Mouse (Mus musculus): ENCODE results near the gene Dync2li1.

The Dync2li1 gene

GRCm38 (mm10) chr17:84611971-84612370, 14.3 kb upstream of the Dync2li1 start:
- DNase-seq: no peak

- DNase-seq: no peak
Measured at GRCm38 (mm10) chr17:84615811-84616210, 10.5 kb upstream of the Dync2li1 start.

- DNase-seq: no peak
Measured at GRCm38 (mm10) chr17:84616526-84617074, 9.7 kb upstream of the Dync2li1 start.

GRCm38 (mm10) chr17:84617953-84618352, 8.3 kb upstream of the Dync2li1 start:
- DNase-seq: no peak

- no peak for DNase-seq
Measured at GRCm38 (mm10) chr17:84619112-84619511, 7.2 kb upstream of the Dync2li1 start.

GRCm38 (mm10) chr17:84620076-84620475, 6.2 kb upstream of the Dync2li1 start:
- no peak for DNase-seq

- no peak for DNase-seq
Measured at GRCm38 (mm10) chr17:84620610-84621009, 5.7 kb upstream of the Dync2li1 start.

- no peak for DNase-seq
Measured at GRCm38 (mm10) chr17:84621209-84621608, 5.1 kb upstream of the Dync2li1 start.

- no peak for DNase-seq
Measured at GRCm38 (mm10) chr17:84622028-84622427, 4.3 kb upstream of the Dync2li1 start.

GRCm38 (mm10) chr17:84622873-84623272, 3.4 kb upstream of the Dync2li1 start:
- DNase-seq: no peak

GRCm38 (mm10) chr17:84626857-84627305, 585 bp downstream of the Dync2li1 start:
- peak; percentile 30 for DNase-seq

- DNase-seq: no peak
Measured at GRCm38 (mm10) chr17:84627721-84628120, 1.4 kb downstream of the Dync2li1 start.

- no peak for DNase-seq
Measured at GRCm38 (mm10) chr17:84628611-84629010, 2.3 kb downstream of the Dync2li1 start.

GRCm38 (mm10) chr17:84631836-84632235, 5.5 kb downstream of the Dync2li1 start:
- DNase-seq: no peak

GRCm38 (mm10) chr17:84633443-84633842, 7.1 kb downstream of the Dync2li1 start:
- no peak for DNase-seq

GRCm38 (mm10) chr17:84636328-84636727, 10.0 kb downstream of the Dync2li1 start:
- DNase-seq: no peak

- DNase-seq: no peak
Measured at GRCm38 (mm10) chr17:84637971-84638370, 11.7 kb downstream of the Dync2li1 start.

GRCm38 (mm10) chr17:84639796-84640378, 13.6 kb downstream of the Dync2li1 start:
- no peak for DNase-seq

GRCm38 (mm10) chr17:84641893-84642292, 15.6 kb downstream of the Dync2li1 start:
- peak; percentile 70 for DNase-seq

- no peak for DNase-seq
Measured at GRCm38 (mm10) chr17:84642324-84642723, 16.0 kb downstream of the Dync2li1 start.

- DNase-seq: no peak
Measured at GRCm38 (mm10) chr17:84644292-84645050, 18.2 kb downstream of the Dync2li1 start.

- no peak for DNase-seq
Measured at GRCm38 (mm10) chr17:84645119-84645518, 18.8 kb downstream of the Dync2li1 start.

- DNase-seq: no peak
Measured at GRCm38 (mm10) chr17:84645894-84646293, 19.6 kb downstream of the Dync2li1 start.

GRCm38 (mm10) chr17:84646477-84646876, 20.2 kb downstream of the Dync2li1 start:
- no peak for DNase-seq

Measured in kidney, adult 18-20 months (tissue).